Mouse (Mus musculus): ENCODE measurements around the gene Olfr463.

Olfr463 gene

DNA sequence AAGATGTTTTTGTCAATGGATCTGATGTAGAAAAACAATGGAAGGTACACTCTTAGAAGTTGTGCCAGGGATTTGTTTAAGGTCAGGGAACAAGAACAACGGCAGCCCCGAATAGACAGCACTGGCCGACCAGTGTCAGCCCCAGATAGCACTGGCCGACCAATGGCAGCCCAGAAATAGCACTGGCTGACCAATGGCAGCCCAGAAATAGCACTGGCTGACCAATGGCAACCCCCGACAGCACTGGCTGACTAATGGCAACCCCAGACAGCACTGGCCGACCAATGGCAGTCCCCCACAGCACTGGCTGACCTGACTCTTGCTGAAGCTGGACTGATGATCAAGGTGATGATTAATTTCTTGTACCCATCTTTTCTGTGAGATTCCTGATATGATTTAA, 49.3 kb downstream of the Olfr463 start:
- no peak for DNase-seq (ENCODE audit: low read depth, low spot score)

DNA sequence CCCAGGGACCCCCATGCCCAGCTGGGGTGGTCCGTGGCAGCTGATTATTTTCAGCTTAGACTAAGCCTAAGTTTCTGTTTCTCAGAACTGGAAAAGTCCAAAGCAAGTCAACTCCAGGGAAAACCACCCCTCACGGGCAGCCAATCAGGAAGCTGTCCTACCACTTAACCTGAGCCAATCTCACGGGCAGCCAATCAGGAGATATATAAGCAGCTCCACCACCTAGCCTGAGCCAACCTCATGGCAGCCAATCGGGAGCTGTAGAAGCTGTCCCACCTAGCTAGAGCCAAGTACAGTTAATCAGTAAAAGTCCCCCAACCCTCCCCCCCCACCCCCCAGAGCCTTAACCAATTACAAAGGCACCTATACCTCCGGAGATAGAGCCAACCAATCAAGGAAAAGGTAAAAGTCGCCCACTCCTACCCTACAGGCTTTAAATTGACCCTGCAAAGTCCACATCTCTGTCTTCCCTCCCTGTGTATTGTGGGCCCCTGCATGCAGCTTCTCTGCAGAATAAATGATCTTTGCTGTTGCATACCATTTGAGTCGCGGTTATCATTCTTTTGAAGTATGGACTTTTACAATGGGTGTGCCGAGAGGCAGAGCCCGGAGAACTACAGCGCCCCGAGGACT, 50.1 kb downstream of the Olfr463 start:
- no peak for DNase-seq (ENCODE audit: low read depth, low spot score)
